7 mouse cellular contexts compared by ENCODE assay signal in genomic region chr10:88201650-88202049, GRCm38 (mm10). TPM values are rescaled to one million over a fixed set of nuclear protein-coding genes. Genes with fewer than 3 reads are reported as not detected.
A peak's percentile ranks its signal among the peaks of the same experiment; 100 is the strongest.
DNase-seq lines count a peak whose midpoint lies in the region; ATAC-seq and TF ChIP-seq lines count a peak whose summit lies in the region.

No protein-coding gene starts in this region.

- peaks cover 6% of the 10 kb centered on the region for H3K4me1 ChIP-seq in lung, adult 2 months (ENCODE audit: control insufficient read depth, insufficient read depth, low read length)
- peaks cover 2% of the 10 kb centered on the region; the same call in 1 of the 2 replicates for H3K4me1 ChIP-seq in embryonic fibroblast, embryonic 13.5 days (ENCODE audit: control insufficient read depth, insufficient read depth, low read length)
- peaks cover 3% of the 10 kb centered on the region for H3K4me1 ChIP-seq in intestine, embryonic 15.5 days (replicated peaks)
- H3K4me1 ChIP-seq in neural tube, embryonic 14.5 days (ENCODE audit: control insufficient read depth, insufficient read depth, low read length), result peaks cover 3% of the 10 kb centered on the region; the same call in 1 of the 2 replicates

- 0 out of 2 replicates have a peak, but pooled peaks have one; percentile 9 for ATAC-seq in intestine, embryonic 15.5 days
- no peak for ATAC-seq in neural tube, embryonic 14.5 days (ENCODE audit: low read depth)

- DNase-seq in lung, adult 2 months, result no peak
- no peak for DNase-seq in lung, postnatal 25 days (ENCODE audit: low spot score)
- no peak for DNase-seq in right cerebral cortex, postnatal 4 days
- no peak for DNase-seq in ovary, postnatal 36 days (ENCODE audit: low spot score)

- H3K36me3 ChIP-seq in intestine, embryonic 15.5 days, result peaks cover 6% of the 10 kb centered on the region; the same call in 1 of the 2 replicates
- H3K36me3 ChIP-seq in neural tube, embryonic 14.5 days (ENCODE audit: control insufficient read depth, insufficient read depth, low read length), result no peaks in the 10 kb centered on the region

- peak overlapping the region; percentile 72 for H3K9ac ChIP-seq in intestine, embryonic 15.5 days
- peak overlapping the region; percentile 62 for H3K9ac ChIP-seq in neural tube, embryonic 14.5 days (replicated peaks; ENCODE audit: low read depth, low read length)

- TF ChIP-seq CTCF in lung, adult 2 months (IDR thresholded peaks at IDR 0.05; ENCODE audit: insufficient read depth, low read length), result no peak
- TF ChIP-seq CTCF in embryonic fibroblast, embryonic 13.5 days (IDR thresholded peaks at IDR 0.05; ENCODE audit: borderline replicate concordance, insufficient read depth, low read length), result no peak

- TF ChIP-seq POLR2A in lung, adult 2 months (IDR thresholded peaks at IDR 0.05; ENCODE audit: borderline replicate concordance, extremely low read depth, low read depth, low read length), result no peak
- no peak for TF ChIP-seq POLR2A in embryonic fibroblast, embryonic 13.5 days (IDR thresholded peaks at IDR 0.05; ENCODE audit: low read depth, low read length)

- no peaks in the 10 kb centered on the region for H3K27me3 ChIP-seq in intestine, embryonic 15.5 days (replicated peaks)
- H3K27me3 ChIP-seq in neural tube, embryonic 14.5 days (ENCODE audit: control insufficient read depth, insufficient read depth, low read length), result no peaks in the 10 kb centered on the region

- peak overlapping the region; percentile 74 for H3K4me3 ChIP-seq in lung, adult 2 months (replicated peaks; ENCODE audit: extremely low read depth, low read depth, low read length)
- H3K4me3 ChIP-seq in embryonic fibroblast, embryonic 13.5 days (ENCODE audit: insufficient read depth, low read length), result peak overlapping the region; percentile 42
- H3K4me3 ChIP-seq in intestine, embryonic 15.5 days (replicated peaks), result peak overlapping the region; percentile 61
- H3K4me3 ChIP-seq in neural tube, embryonic 14.5 days (ENCODE audit: low read depth, low read length), result peak overlapping the region; percentile 60

- H3K9me3 ChIP-seq in intestine, embryonic 15.5 days, result no peaks in the 10 kb centered on the region
- H3K9me3 ChIP-seq in neural tube, embryonic 14.5 days (ENCODE audit: control insufficient read depth, low read length), result no peaks in the 10 kb centered on the region

- H3K27ac ChIP-seq in embryonic fibroblast, embryonic 13.5 days (ENCODE audit: insufficient read depth, low read length), result peak overlapping the region; percentile 1; the same call in 1 of the 2 replicates
- no peak overlapping the region; the same call in 1 of the 2 replicates for H3K27ac ChIP-seq in intestine, embryonic 15.5 days
- H3K27ac ChIP-seq in neural tube, embryonic 14.5 days (ENCODE audit: low read depth, low read length), result no peak overlapping the region

- H3K4me2 ChIP-seq in intestine, embryonic 15.5 days (replicated peaks), result peak overlapping the region; percentile 69
- H3K4me2 ChIP-seq in neural tube, embryonic 14.5 days (ENCODE audit: low read depth, low read length), result peak overlapping the region; percentile 63

- 74% methylated on average over 13 of the region's 13 CpGs for WGBS in lung, adult 2 months
- WGBS in intestine, embryonic 15.5 days, result 73% methylated on average over 13 of the region's 13 CpGs
- WGBS in neural tube, embryonic 14.5 days, result 76% methylated on average over 13 of the region's 13 CpGs

RNA-seq across cellular contexts. Expression of gene Washc3, which starts 0.8 kb away (rescaled TPM):
- 9.3 and 14.4 TPM in 2 replicates for polyA plus RNA-seq in lung, adult 2 months (2012; rRNA removed)
- 55.5 and 63.0 TPM in 2 replicates for polyA plus RNA-seq in embryonic fibroblast, embryonic 13.5 days (2011; ENCODE audit: insufficient read length, low read depth, missing spikeins)
- polyA plus RNA-seq in intestine, embryonic 15.5 days (2015; fragmentation: Nextera tagmentation; extraction: Ambion mirVana), result 63.2 and 68.6 TPM in 2 replicates
- 38.7 and 42.6 TPM in 2 replicates for polyA plus RNA-seq in neural tube, embryonic 14.5 days (2014; fragmentation: Nextera tagmentation; extraction: Ambion mirVana)

RNA-seq across cellular contexts. Expression of gene Nup37, which starts 54.9 kb away (rescaled TPM):
- polyA plus RNA-seq in lung, adult 2 months (2012; rRNA removed), result 2.3 and 3.6 TPM in 2 replicates
- 32.6 and 42.6 TPM in 2 replicates for polyA plus RNA-seq in embryonic fibroblast, embryonic 13.5 days (2011; ENCODE audit: insufficient read length, low read depth, missing spikeins)
- polyA plus RNA-seq in intestine, embryonic 15.5 days (2015; fragmentation: Nextera tagmentation; extraction: Ambion mirVana), result 72.0 and 88.1 TPM in 2 replicates
- 23.6 and 25.8 TPM in 2 replicates for polyA plus RNA-seq in neural tube, embryonic 14.5 days (2014; fragmentation: Nextera tagmentation; extraction: Ambion mirVana)

RNA-seq across cellular contexts. Expression of gene Parpbp, which starts 54.9 kb away (rescaled TPM):
- polyA plus RNA-seq in lung, adult 2 months (2012; rRNA removed), result 0.24 and 0.25 TPM in 2 replicates
- 10.2 and 25.7 TPM in 2 replicates for polyA plus RNA-seq in embryonic fibroblast, embryonic 13.5 days (2011; ENCODE audit: insufficient read length, low read depth, missing spikeins)
- polyA plus RNA-seq in intestine, embryonic 15.5 days (2015; fragmentation: Nextera tagmentation; extraction: Ambion mirVana), result 9.1 and 10.4 TPM in 2 replicates
- polyA plus RNA-seq in neural tube, embryonic 14.5 days (2014; fragmentation: Nextera tagmentation; extraction: Ambion mirVana), result 2.1 and 2.8 TPM in 2 replicates
